20 mouse cellular contexts compared by ENCODE assay signal in the genomic region with DNA sequence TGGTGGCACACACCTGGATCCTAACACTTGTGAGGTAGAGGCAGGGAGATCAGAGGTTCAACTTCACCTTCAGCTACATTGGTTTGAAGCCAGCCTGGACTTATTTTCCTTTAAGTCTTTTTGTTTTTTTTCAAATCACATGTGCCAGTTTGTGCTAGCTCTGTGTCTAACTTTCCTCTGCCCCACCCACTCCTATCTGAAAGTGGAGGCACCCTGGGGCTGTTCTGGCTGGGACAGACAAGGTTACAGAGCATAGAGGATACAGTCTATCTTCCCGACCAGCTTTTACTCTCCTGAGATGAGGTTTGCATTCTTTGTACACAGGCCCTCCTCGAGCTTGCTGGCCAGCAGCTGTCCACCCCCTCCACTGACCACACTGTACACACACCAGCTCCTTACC. TPM values are rescaled to one million over a fixed set of nuclear protein-coding genes. Genes with fewer than 3 reads are reported as not detected.
A peak's percentile ranks its signal among the peaks of the same experiment; 100 is the strongest.
DNase-seq lines count a peak whose midpoint lies in the region; ATAC-seq and TF ChIP-seq lines count a peak whose summit lies in the region.
"Had no signal": no experiment of that assay in that cellular context is flagged by ENCODE, and none has a peak within 500 bp of the region (broad histone marks: within the 10 kb centered on the region; RNA-seq: fewer than 3 reads in every experiment).

No protein-coding gene starts in this region.

- TF ChIP-seq CTCF in bone marrow, adult 2 months (IDR thresholded peaks at IDR 0.05; ENCODE audit: control insufficient read depth, insufficient read depth, low read length): no peak
- no peak for TF ChIP-seq CTCF in spleen, adult 2 months (IDR thresholded peaks at IDR 0.05; ENCODE audit: extremely low read depth, insufficient read depth, insufficient read length, insufficient replicate concordance)

- H3K4me1 ChIP-seq in heart, embryonic 11.5 days (ENCODE audit: control insufficient read depth, insufficient read depth, low read length): peaks cover 8% of the 10 kb centered on the region; the same call in 1 of the 2 replicates
- peaks cover 1% of the 10 kb centered on the region for H3K4me1 ChIP-seq in bone marrow, adult 2 months (ENCODE audit: control insufficient read depth, insufficient read depth, low read length)
- H3K4me1 ChIP-seq in spleen, adult 2 months (ENCODE audit: control insufficient read depth, insufficient read depth, insufficient read length): no peaks in the 10 kb centered on the region

- intact Hi-C loops in heart, postnatal 36 days (cut with DNase I): no loop called here

- H3K36me3 ChIP-seq in heart, embryonic 11.5 days (ENCODE audit: control insufficient read depth, insufficient read depth, low read length): no peaks in the 10 kb centered on the region
- no peaks in the 10 kb centered on the region for H3K36me3 ChIP-seq in spleen, adult 2 months (ENCODE audit: control insufficient read depth, insufficient read depth, low read length)
- H3K36me3 ChIP-seq: heart, embryonic 15.5 days; midbrain, embryonic 12.5 days had no signal

- DNase-seq in heart, postnatal 36 days: no peak
- DNase-seq in liver: peak; percentile 89
- DNase-seq in spleen, adult 2 months (ENCODE audit: low read depth in 1 of 2, low spot score in 2 of 2): no peak
- DNase-seq in thymus, postnatal 36 days: no peak
- no peak for DNase-seq in adrenal gland, adult 18-20 months (ENCODE audit: low spot score in 2 of 2)
- no peak for DNase-seq in gastrocnemius, postnatal 25 days
- DNase-seq: adrenal gland, adult 2 months; cerebellum, postnatal 25 days; gastrocnemius, postnatal 14 days; kidney, adult 9 months; lung, postnatal 14 days had no signal

- ATAC-seq in heart, embryonic 11.5 days (replicated peaks; ENCODE audit: insufficient number of reproducible peaks, low FRiP score, low TSS enrichment): peak; percentile 80
- ATAC-seq: forebrain, embryonic 16.5 days; hindbrain, postnatal 0 days; Patski had no signal

- no peaks in the 10 kb centered on the region for H3K27me3 ChIP-seq in heart, embryonic 11.5 days (ENCODE audit: control insufficient read depth, insufficient read depth, low read length)
- H3K27me3 ChIP-seq in spleen, adult 2 months (ENCODE audit: control insufficient read depth, insufficient read depth, low read length): no peaks in the 10 kb centered on the region
- H3K27me3 ChIP-seq: CH12.LX; heart, embryonic 15.5 days; limb, embryonic 13.5 days; midbrain, embryonic 12.5 days; Patski had no signal

- TF ChIP-seq POLR2A in bone marrow, adult 2 months (IDR thresholded peaks at IDR 0.05; ENCODE audit: borderline replicate concordance, control insufficient read depth, low read depth, low read length): no peak
- no peak for TF ChIP-seq POLR2A in spleen, adult 2 months (IDR thresholded peaks at IDR 0.05; ENCODE audit: low read depth, low read length)

- H3K4me3 ChIP-seq in heart, embryonic 11.5 days (ENCODE audit: low read depth, low read length): no peak overlapping the region
- no peak overlapping the region for H3K4me3 ChIP-seq in bone marrow, adult 2 months (replicated peaks; ENCODE audit: control insufficient read depth, low read depth, low read length)
- no peak overlapping the region for H3K4me3 ChIP-seq in spleen, adult 2 months (ENCODE audit: extremely low read depth, insufficient read depth, insufficient read length)
- H3K4me3 ChIP-seq: heart, embryonic 15.5 days; limb, embryonic 13.5 days; midbrain, embryonic 12.5 days had no signal

- H3K9ac ChIP-seq in heart, embryonic 11.5 days (ENCODE audit: low read depth, low read length): 0 out of 2 replicates have a peak overlapping the region, but pooled peaks have one; percentile 10
- H3K9ac ChIP-seq: heart, embryonic 15.5 days; limb, embryonic 13.5 days; midbrain, embryonic 12.5 days had no signal

- no peaks in the 10 kb centered on the region for H3K9me3 ChIP-seq in heart, embryonic 11.5 days (replicated peaks; ENCODE audit: control insufficient read depth, low read length)
- H3K9me3 ChIP-seq: heart, embryonic 15.5 days; limb, embryonic 13.5 days; midbrain, embryonic 12.5 days had no signal

- no peak overlapping the region for H3K4me2 ChIP-seq in heart, embryonic 11.5 days
- H3K4me2 ChIP-seq: heart, embryonic 15.5 days; limb, embryonic 13.5 days; midbrain, embryonic 12.5 days had no signal

- WGBS in heart, embryonic 11.5 days (ENCODE audit: insufficient replicate concordance): 30% methylated on average over 2 of the region's 2 CpGs
- WGBS in bone marrow, adult 2 months: 56% methylated on average over 2 of the region's 2 CpGs
- WGBS in spleen, adult 2 months: 61% methylated on average over 2 of the region's 2 CpGs

- peak overlapping the region; percentile 75 for H3K27ac ChIP-seq in heart, embryonic 11.5 days (ENCODE audit: low read depth, low read length)
- peak overlapping the region; percentile 64 for H3K27ac ChIP-seq in bone marrow, adult 2 months (ENCODE audit: control insufficient read depth, insufficient read depth, low read depth, low read length, poor library complexity)
- H3K27ac ChIP-seq in spleen, adult 2 months (ENCODE audit: insufficient read depth, low read length): peak overlapping the region; percentile 10; the same call in 1 of the 2 replicates
- H3K27ac ChIP-seq: heart, embryonic 15.5 days; hindbrain, postnatal 0 days; limb, embryonic 13.5 days; midbrain, embryonic 12.5 days had no signal

RNA-seq across cellular contexts. Expression of a gene that starts 2.7 kb away (rescaled TPM):
- polyA plus RNA-seq in heart, embryonic 11.5 days (2014; fragmentation: Nextera tagmentation; extraction: Ambion mirVana): 151 and 157 TPM in 2 replicates
- 100 to 1,000 TPM; 105 to 110 TPM for total RNA-seq in heart, postnatal 36 days (2021)
- 26.7 and 27.7 TPM in 2 replicates for polyA plus RNA-seq in bone marrow, adult 2 months (2011; ENCODE audit: insufficient read depth, insufficient read length, low replicate concordance, missing spikeins)
- polyA plus RNA-seq in spleen, adult 2 months (2012; rRNA removed): 19.1 and 30.5 TPM in 2 replicates
- 10 to 100 TPM; 53.2 to 55.6 TPM for total RNA-seq in adrenal gland, adult 18-20 months (2021)
- 100 to 1,000 TPM in 1 of 2 experiments, 10 to 100 TPM in 1; 90.5 to 104 TPM for total RNA-seq in gastrocnemius, postnatal 25 days (2021)

RNA-seq across cellular contexts. Expression of a gene that starts 52.8 kb away (rescaled TPM):
- 7.7 and 8.9 TPM in 2 replicates for polyA plus RNA-seq in heart, embryonic 11.5 days (2014; fragmentation: Nextera tagmentation; extraction: Ambion mirVana)
- 10 to 100 TPM; 35.7 to 37.2 TPM for total RNA-seq in heart, postnatal 36 days (2021)
- 1.9 TPM in 1 of 2 replicates, not detected in the other for polyA plus RNA-seq in bone marrow, adult 2 months (2011; ENCODE audit: insufficient read depth, insufficient read length, low replicate concordance, missing spikeins)
- 2.4 TPM in 2 replicates for polyA plus RNA-seq in spleen, adult 2 months (2012; rRNA removed)
- 1 to 10 TPM; 7.0 to 8.5 TPM for total RNA-seq in adrenal gland, adult 18-20 months (2021)
- total RNA-seq in gastrocnemius, postnatal 25 days (2021): 10 to 100 TPM; 15.2 to 18.1 TPM

Comparison
In these comparisons a context has a peak if more than half of its experiments do, and no peak if none do; other contexts are left out.
1. H3K27ac ChIP-seq: peak in every context shown above with its lines; median percentile 75 in heart, embryonic 11.5 days; 64 in bone marrow, adult 2 months; 10 in spleen, adult 2 months.